Mouse (Mus musculus) heart, embryonic 11.5 days (tissue): Measurements from ENCODE around the gene Npy4r. TPM values are rescaled to one million over a fixed set of nuclear protein-coding genes. Genes with fewer than 3 reads are reported as not detected.

Experiments used
- ATAC-seq: fragments of 200-750 bp; cut with Nextera tagmentation; replicated peaks from 2 replicates; pipeline ENCODE4 v1.8.0; 2017; ENCODE audit warnings: moderate library complexity; ENCODE audit not compliant: insufficient number of reproducible peaks, low FRiP score, low TSS enrichment
- H3K27ac ChIP-seq: fragments of 300-500 bp; sonication (generic); 2 replicates; pipeline ENCODE4 v1.5.1; 2014; ENCODE audit warnings: mild to moderate bottlenecking, low read depth, low read length
- H3K27me3 ChIP-seq: fragments of 300-500 bp; sonication (generic); 2 replicates; pipeline ENCODE4 v1.6.1; 2014; ENCODE audit warnings: mild to moderate bottlenecking, low read length, mixed read lengths; ENCODE audit not compliant: control insufficient read depth, insufficient read depth
- H3K36me3 ChIP-seq: fragments of 300-500 bp; sonication (generic); 2 replicates; pipeline ENCODE4 v1.6.1; 2014; ENCODE audit warnings: mild to moderate bottlenecking, low read length, moderate library complexity, mixed read lengths; ENCODE audit not compliant: control insufficient read depth, insufficient read depth
- H3K4me1 ChIP-seq: fragments of 300-500 bp; sonication (generic); 2 replicates; pipeline ENCODE4 v1.6.1; 2014; ENCODE audit warnings: low read length; ENCODE audit not compliant: control insufficient read depth, insufficient read depth
- H3K4me2 ChIP-seq: fragments of 300-500 bp; sonication (generic); 2 replicates; pipeline ENCODE4 v1.6.1; 2014; ENCODE audit warnings: mild to moderate bottlenecking, moderate library complexity
- H3K4me3 ChIP-seq: fragments of 300-500 bp; sonication (generic); 2 replicates; pipeline ENCODE4 v1.5.1; 2014; ENCODE audit warnings: low read depth, low read length
- H3K9ac ChIP-seq: fragments of 300-500 bp; sonication (generic); 2 replicates; pipeline ENCODE4 v1.6.1; 2014; ENCODE audit warnings: mild to moderate bottlenecking, low read depth, low read length, moderate library complexity
- H3K9me3 ChIP-seq: fragments of 300-500 bp; sonication (generic); replicated peaks from 2 replicates; pipeline ENCODE4 v1.6.1; 2016; ENCODE audit warnings: low read length; ENCODE audit not compliant: control insufficient read depth
- WGBS: fragments of 180-500 bp; shearing (Covaris S2); extraction: QIAGEN DNeasy Blood & Tissue Kit; methylation state at CpG from one replicate; pipeline ENCODE4 v1.1.7; 2014; ENCODE audit not compliant: insufficient replicate concordance; 5-methylcytosine and 5-hydroxymethylcytosine counted together
- polyA plus RNA-seq: library from polyadenylated mRNA; unstranded; fragments of >200 nt; fragmentation: Nextera tagmentation; extraction: Ambion mirVana; gene quantifications from 2 replicates; pipeline ENCODE4 v1.2.1, GENCODE M21; 2014

Npy4r gene
- polyA plus RNA-seq, 1 experiment from 2014 or later: 0.23 TPM

DNA sequence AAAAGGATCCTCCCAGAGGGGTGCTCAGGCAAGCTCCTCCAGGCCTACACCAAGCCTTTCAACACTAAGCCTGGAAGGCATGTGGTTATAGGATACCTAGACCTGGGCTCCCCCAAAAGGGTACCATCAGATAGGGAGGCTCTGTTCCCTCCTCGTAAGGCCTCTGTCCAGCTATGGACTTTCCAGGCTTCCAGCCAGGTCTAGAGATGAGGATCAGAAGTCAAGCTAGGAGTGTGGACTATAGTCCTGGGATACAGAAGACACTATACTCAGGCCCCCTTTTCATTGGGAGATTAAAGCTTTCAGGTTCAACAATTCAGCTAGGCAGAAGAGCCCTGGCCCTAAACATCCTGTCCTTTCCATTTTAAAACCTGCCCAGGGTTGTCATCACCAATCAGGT is 30.8 kb upstream of the Npy4r start:
- Histone ChIP-seq H3K36me3 (no peaks in the 10 kb centered on the region), H3K9ac (no peak overlapping the region), H3K4me1 (no peaks in the 10 kb centered on the region), H3K27ac (no peak overlapping the region), H3K27me3 (no peaks in the 10 kb centered on the region), H3K4me2 (no peak overlapping the region), H3K4me3 (no peak overlapping the region), H3K9me3 (peaks cover 3% of the 10 kb centered on the region)
- no peak for ATAC-seq
- 83% methylated on average over 1 of the region's 1 CpGs for WGBS

DNA sequence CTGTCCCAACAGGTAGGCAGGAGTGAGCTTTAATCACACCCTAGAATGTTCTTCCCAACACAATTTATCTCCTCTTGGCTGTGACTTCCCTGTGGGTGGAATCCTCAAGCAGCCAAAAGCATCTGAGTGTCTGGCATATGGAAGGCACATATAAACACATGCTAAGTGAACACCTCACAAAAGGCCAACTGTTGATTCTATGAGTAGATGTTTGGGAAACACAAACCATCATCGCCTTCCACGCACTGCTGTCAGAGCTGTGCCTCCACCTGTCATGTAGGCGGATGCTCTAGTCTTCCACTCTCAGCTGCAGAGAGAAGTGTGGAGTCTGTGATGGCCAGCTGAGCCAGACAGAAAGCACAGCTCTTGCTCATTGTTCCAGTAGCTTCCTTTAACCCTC is 27.1 kb upstream of the Npy4r start:
- H3K4me3 ChIP-seq: no peak overlapping the region
- no peak overlapping the region for H3K9ac ChIP-seq
- no peak for ATAC-seq
- no peak overlapping the region for H3K27ac ChIP-seq
- no peaks in the 10 kb centered on the region for H3K36me3 ChIP-seq
- WGBS: 80% methylated on average over 3 of the region's 3 CpGs
- H3K9me3 ChIP-seq: peaks cover 3% of the 10 kb centered on the region
- no peak overlapping the region for H3K4me2 ChIP-seq
- H3K4me1 ChIP-seq: no peaks in the 10 kb centered on the region
- no peaks in the 10 kb centered on the region for H3K27me3 ChIP-seq

DNA sequence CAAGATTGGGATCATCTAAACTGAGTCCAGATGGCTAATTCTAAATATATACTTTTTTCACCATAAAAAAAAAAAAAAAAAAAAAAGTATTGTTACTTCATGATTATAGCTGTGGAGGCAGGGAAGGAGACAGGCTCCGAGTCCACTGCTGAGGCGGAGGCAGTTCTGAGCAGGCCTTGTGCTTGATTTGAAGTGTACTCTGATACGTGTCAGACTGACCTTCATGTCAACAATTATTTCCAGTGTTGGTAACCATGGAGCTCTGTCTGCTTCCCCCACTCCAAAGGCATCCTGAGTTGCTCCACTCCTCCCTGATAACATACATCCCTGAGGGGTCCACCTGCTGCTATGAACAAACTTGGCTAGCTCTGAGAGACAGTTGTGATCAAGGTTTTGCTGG is 18.8 kb upstream of the Npy4r start:
- no peak overlapping the region for H3K4me3 ChIP-seq
- no peaks in the 10 kb centered on the region for H3K9me3 ChIP-seq
- no peaks in the 10 kb centered on the region for H3K27me3 ChIP-seq
- no peaks in the 10 kb centered on the region for H3K4me1 ChIP-seq
- H3K4me2 ChIP-seq: no peak overlapping the region
- no peaks in the 10 kb centered on the region for H3K36me3 ChIP-seq
- 48% methylated on average over 3 of the region's 3 CpGs for WGBS
- H3K27ac ChIP-seq: no peak overlapping the region
- H3K9ac ChIP-seq: no peak overlapping the region
- ATAC-seq: no peak

DNA sequence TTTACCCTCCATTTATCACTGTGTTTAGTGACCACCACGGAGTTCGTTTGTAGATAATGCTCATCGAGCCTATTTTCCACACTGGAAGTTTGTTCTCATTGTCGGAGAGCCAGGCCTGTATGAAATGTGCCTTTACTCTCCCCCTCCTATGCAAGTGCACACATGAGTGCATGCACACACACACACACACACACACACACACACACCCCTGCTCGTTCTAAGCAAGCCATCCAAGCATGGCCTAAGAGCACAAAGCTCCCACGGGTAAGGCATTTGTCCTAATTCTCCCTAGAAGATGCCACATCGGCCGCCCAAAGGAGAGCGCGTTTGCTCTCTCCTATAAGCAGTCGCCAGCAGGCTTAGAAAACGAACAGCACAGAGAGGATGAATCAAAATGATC is 3.5 kb upstream of the Npy4r start:
- Histone ChIP-seq H3K9ac (no peak overlapping the region), H3K4me3 (no peak overlapping the region), H3K27me3 (peaks cover 11% of the 10 kb centered on the region), H3K4me2 (no peak overlapping the region), H3K9me3 (no peaks in the 10 kb centered on the region), H3K27ac (no peak overlapping the region), H3K36me3 (no peaks in the 10 kb centered on the region), H3K4me1 (peaks cover 11% of the 10 kb centered on the region; the same call in 1 of the 2 replicates)
- ATAC-seq: no peak
- WGBS: 76% methylated on average over 12 of the region's 12 CpGs

DNA sequence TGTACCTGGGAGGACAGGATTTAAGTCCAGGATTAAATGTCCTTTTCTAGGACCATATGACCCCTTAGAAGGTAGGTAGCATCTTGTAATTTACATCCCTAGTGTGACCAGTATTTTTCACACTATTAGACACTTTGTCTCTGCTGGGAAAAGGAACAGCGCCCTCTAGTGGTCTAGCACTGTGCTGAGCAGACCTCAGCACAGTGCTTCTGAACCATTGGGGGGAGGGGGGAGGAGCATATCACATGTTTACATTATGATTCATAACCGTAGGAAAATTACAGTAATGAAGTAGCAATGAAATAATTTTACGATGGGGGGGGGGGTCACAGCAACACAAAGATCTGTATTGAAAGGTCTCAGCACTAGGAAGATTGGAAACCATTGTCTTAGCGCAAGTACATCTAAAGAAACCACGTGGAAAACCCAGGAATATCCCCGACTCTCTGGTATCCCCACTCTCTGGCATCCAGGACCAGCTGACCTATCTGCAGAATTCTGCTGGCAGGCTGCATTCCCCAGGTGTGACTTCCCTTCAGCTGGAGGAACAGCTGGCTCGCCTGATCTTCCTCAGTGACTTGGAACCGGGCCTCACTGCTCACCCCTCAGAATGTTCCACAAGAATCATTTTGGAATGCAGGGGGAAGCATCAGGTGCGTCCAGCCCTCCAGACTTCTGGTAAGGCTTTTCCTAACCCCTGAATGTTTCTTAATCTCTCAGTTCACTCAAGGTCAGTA is 2.5 kb upstream of the Npy4r start:
- Histone ChIP-seq H3K36me3 (no peaks in the 10 kb centered on the region), H3K4me3 (no peak overlapping the region), H3K4me1 (peaks cover 11% of the 10 kb centered on the region; the same call in 1 of the 2 replicates), H3K9ac (no peak overlapping the region), H3K27ac (no peak overlapping the region), H3K4me2 (no peak overlapping the region), H3K9me3 (no peaks in the 10 kb centered on the region), H3K27me3 (peaks cover 11% of the 10 kb centered on the region)
- no peak; the same call in 1 of the 2 replicates for ATAC-seq
- WGBS: 53% methylated on average over 9 of the region's 9 CpGs

DNA sequence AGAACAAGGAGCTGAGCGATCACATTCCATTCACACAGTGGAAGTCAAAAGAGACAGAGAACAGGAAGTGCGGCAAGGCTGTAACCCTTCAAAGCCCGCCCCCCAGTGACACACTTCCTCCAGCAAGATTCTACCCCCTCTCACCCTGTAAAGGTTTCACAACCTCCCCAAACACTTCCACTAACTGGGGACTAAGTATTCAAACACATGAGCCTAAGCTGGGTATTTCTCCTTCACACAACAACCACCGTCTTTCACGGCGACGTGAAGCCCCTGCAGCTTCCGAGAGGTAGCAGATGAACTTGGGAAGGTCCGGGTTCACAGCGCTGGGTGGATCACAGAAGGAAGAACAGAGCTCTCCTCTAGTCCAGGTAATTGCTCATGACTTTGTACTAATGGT is 9.4 kb downstream of the Npy4r start:
- no peaks in the 10 kb centered on the region for H3K36me3 ChIP-seq
- H3K4me2 ChIP-seq: no peak overlapping the region
- no peak for ATAC-seq
- H3K27ac ChIP-seq: no peak overlapping the region
- no peaks in the 10 kb centered on the region for H3K27me3 ChIP-seq
- H3K4me1 ChIP-seq: no peaks in the 10 kb centered on the region
- 84% methylated on average over 10 of the region's 10 CpGs for WGBS
- H3K4me3 ChIP-seq: no peak overlapping the region
- H3K9me3 ChIP-seq: no peaks in the 10 kb centered on the region
- no peak overlapping the region for H3K9ac ChIP-seq

DNA sequence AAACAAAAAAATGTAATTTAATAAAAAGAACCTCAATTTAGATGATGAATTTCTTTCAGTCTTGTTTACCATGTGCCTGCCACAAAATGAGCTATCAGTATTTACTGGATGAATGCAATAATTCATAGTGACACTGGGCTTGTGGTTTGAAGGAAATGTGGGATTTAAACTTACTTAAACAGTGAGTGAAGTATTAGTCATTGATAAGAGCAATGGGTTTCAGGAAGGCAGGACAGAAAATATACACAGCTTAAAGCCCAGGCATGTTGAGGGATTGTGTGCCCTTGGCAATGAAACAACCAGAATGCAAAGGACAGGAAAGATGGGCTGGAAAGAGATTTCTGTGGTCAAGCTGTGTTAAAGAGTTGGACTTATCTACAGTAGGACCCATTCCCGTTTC is 10.0 kb downstream of the Npy4r start:
- 64% methylated on average over 1 of the region's 1 CpGs for WGBS
- H3K9ac ChIP-seq: no peak overlapping the region
- H3K27ac ChIP-seq: no peak overlapping the region
- no peak overlapping the region for H3K4me3 ChIP-seq
- no peak for ATAC-seq
- no peak overlapping the region for H3K4me2 ChIP-seq
- no peaks in the 10 kb centered on the region for H3K27me3 ChIP-seq
- no peaks in the 10 kb centered on the region for H3K4me1 ChIP-seq
- no peaks in the 10 kb centered on the region for H3K36me3 ChIP-seq
- H3K9me3 ChIP-seq: no peaks in the 10 kb centered on the region

DNA sequence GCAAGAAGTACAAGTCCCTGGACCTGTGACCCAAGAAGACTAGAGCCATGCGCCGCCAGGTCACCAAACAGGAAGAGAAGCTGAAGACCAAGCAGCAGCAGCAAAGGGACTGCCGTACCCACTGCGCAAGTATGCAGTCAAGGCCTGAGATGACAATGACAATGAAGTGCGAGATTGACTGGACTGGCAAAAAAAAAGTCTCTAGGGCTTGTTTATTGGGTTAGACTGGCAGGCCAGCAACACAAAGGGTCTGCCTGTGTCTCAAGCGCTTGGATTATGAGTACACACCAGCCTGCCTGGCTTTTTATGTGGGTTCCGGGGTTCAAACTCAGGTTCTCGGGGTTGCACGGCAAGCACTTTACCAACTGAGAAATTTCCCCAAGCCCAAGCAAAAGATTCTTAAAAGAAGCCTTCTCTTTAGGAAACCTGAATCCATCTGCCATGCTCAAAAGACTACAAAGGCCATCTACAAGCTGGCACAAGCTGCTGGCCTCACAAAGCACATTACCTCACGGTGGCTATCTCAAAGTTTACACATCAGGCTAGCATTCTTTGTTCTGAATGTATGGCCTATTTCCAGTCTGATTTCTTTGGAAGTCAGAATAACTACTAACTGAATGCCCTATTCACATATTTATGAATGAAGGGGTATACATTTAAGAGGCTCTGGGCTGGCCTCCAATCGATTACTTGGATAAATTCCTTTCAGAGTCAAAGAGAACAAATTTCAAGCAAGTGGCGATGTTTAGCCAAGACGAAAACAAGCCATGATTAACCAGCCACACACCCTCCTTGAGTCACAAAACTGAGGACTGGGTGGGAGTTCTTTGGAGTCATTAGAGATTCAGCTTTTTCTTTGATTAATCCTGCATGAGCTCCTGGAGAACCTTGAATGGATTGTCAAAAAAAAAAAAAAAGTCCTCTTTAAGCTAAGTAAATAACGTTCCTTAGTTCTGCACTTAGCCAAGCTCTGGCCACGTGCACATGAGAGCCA is 12.3 kb downstream of the Npy4r start:
- Histone ChIP-seq H3K9me3 (no peaks in the 10 kb centered on the region), H3K4me3 (no peak overlapping the region), H3K27ac (no peak overlapping the region), H3K4me2 (no peak overlapping the region), H3K4me1 (no peaks in the 10 kb centered on the region), H3K27me3 (no peaks in the 10 kb centered on the region), H3K36me3 (no peaks in the 10 kb centered on the region), H3K9ac (no peak overlapping the region)
- WGBS: 84% methylated on average over 15 of the region's 15 CpGs
- ATAC-seq: no peak
